In genomic region chr4:49553380-49553779, GRCm38 (mm10) we compare ENCODE assay signal across 26 mouse cellular contexts. TPM values are rescaled to one million over a fixed set of nuclear protein-coding genes. Genes with fewer than 3 reads are reported as not detected.
DNase-seq lines count a peak whose midpoint lies in the region; ATAC-seq and TF ChIP-seq lines count a peak whose summit lies in the region.
"Had no signal": no experiment of that assay in that cellular context is flagged by ENCODE, and none has a peak within 500 bp of the region (broad histone marks: within the 10 kb centered on the region; RNA-seq: fewer than 3 reads in every experiment).

No protein-coding gene starts in this region.

- no peak for TF ChIP-seq CTCF in liver, adult 2 months (IDR thresholded peaks at IDR 0.05; ENCODE audit: low read depth, low read length)

- H3K36me3 ChIP-seq in liver, adult 2 months (ENCODE audit: control insufficient read depth, insufficient read depth, low read length): no peaks in the 10 kb centered on the region
- no peaks in the 10 kb centered on the region for H3K36me3 ChIP-seq in kidney, embryonic 16.5 days (ENCODE audit: insufficient read depth, low read length)
- no peaks in the 10 kb centered on the region for H3K36me3 ChIP-seq in liver, embryonic 13.5 days
- no peaks in the 10 kb centered on the region for H3K36me3 ChIP-seq in forebrain, embryonic 10.5 days (replicated peaks)
- H3K36me3 ChIP-seq: embryonic facial prominence, embryonic 15.5 days; heart, embryonic 15.5 days; hindbrain, embryonic 15.5 days; midbrain, embryonic 15.5 days had no signal

- no peaks in the 10 kb centered on the region for H3K27me3 ChIP-seq in liver, adult 2 months (ENCODE audit: control insufficient read depth, insufficient read depth, low read length)
- H3K27me3 ChIP-seq in kidney, embryonic 16.5 days (ENCODE audit: insufficient read depth, low read length): no peaks in the 10 kb centered on the region
- H3K27me3 ChIP-seq in liver, embryonic 13.5 days: no peaks in the 10 kb centered on the region
- no peaks in the 10 kb centered on the region for H3K27me3 ChIP-seq in forebrain, embryonic 10.5 days (ENCODE audit: poor library complexity, severe bottlenecking)
- H3K27me3 ChIP-seq: CH12.LX; embryonic facial prominence, embryonic 15.5 days; heart, embryonic 15.5 days; hindbrain, embryonic 15.5 days; midbrain, embryonic 15.5 days had no signal

- H3K79me2 ChIP-seq in liver, adult 2 months (ENCODE audit: control insufficient read depth, insufficient read depth, low read length): no peaks in the 10 kb centered on the region

- H3K4me2 ChIP-seq in kidney, embryonic 16.5 days (replicated peaks; ENCODE audit: low read depth, low read length): no peak overlapping the region
- no peak overlapping the region for H3K4me2 ChIP-seq in liver, embryonic 13.5 days
- H3K4me2 ChIP-seq: embryonic facial prominence, embryonic 15.5 days; heart, embryonic 15.5 days; hindbrain, embryonic 15.5 days; lung, embryonic 14.5 days; midbrain, embryonic 15.5 days had no signal

- no peaks in the 10 kb centered on the region for H3K9me3 ChIP-seq in kidney, embryonic 16.5 days (ENCODE audit: low read length)
- no peaks in the 10 kb centered on the region for H3K9me3 ChIP-seq in liver, embryonic 13.5 days (replicated peaks)
- no peaks in the 10 kb centered on the region for H3K9me3 ChIP-seq in forebrain, embryonic 10.5 days
- H3K9me3 ChIP-seq: embryonic facial prominence, embryonic 15.5 days; heart, embryonic 15.5 days; hindbrain, embryonic 15.5 days; midbrain, embryonic 15.5 days had no signal

- WGBS in liver, adult 2 months: 21% methylated on average over 5 of the region's 5 CpGs
- WGBS in kidney, embryonic 16.5 days: 43% methylated on average over 5 of the region's 5 CpGs
- 57% methylated on average over 5 of the region's 5 CpGs for WGBS in liver, embryonic 13.5 days (ENCODE audit: insufficient replicate concordance)
- 90% methylated on average over 5 of the region's 5 CpGs for WGBS in forebrain, embryonic 10.5 days

- DNase-seq in liver, adult 2 months (ENCODE audit: extremely low read depth, low read depth, low spot score): peak; percentile 90
- no peak for DNase-seq in liver
- DNase-seq in liver, embryonic 13.5 days: no peak
- no peak for DNase-seq in urinary bladder, adult 2 months (ENCODE audit: low spot score)
- DNase-seq in forebrain, embryonic 10.5 days (ENCODE audit: extremely low spot score, low spot score): no peak
- no peak for DNase-seq in embryo, embryonic 9.5 days (ENCODE audit: extremely low spot score)
- DNase-seq: adrenal gland, postnatal 25 days; cerebellum, adult 11 months; cerebellum, postnatal 14 days; embryo, embryonic 11 days; forebrain, postnatal 0 days; gastrocnemius, adult 2 months; heart, adult 18-20 months; heart, postnatal 4 days; lung, embryonic 14.5 days; lung, postnatal 36 days had no signal

- H3K9ac ChIP-seq in liver, adult 2 months (ENCODE audit: low read depth, low read length): no peak overlapping the region
- H3K9ac ChIP-seq in kidney, embryonic 16.5 days (replicated peaks; ENCODE audit: low read length): no peak overlapping the region
- H3K9ac ChIP-seq in liver, embryonic 13.5 days: no peak overlapping the region
- H3K9ac ChIP-seq: embryonic facial prominence, embryonic 15.5 days; forebrain, postnatal 0 days; heart, embryonic 15.5 days; hindbrain, embryonic 15.5 days; lung, embryonic 14.5 days; midbrain, embryonic 15.5 days had no signal

- ATAC-seq in kidney, embryonic 16.5 days (ENCODE audit: low FRiP score, low TSS enrichment): peak; percentile 96
- ATAC-seq in liver, embryonic 13.5 days (ENCODE audit: low read depth): peak; percentile 53; the same call in 1 of the 2 replicates
- ATAC-seq: forebrain, postnatal 0 days; midbrain, embryonic 15.5 days had no signal

- peak overlapping the region; percentile 64 for H3K27ac ChIP-seq in liver, adult 2 months (replicated peaks; ENCODE audit: insufficient read depth, low read depth, low read length)
- H3K27ac ChIP-seq in kidney, embryonic 16.5 days (ENCODE audit: low read length): no peak overlapping the region
- no peak overlapping the region; the same call in 1 of the 2 replicates for H3K27ac ChIP-seq in liver, embryonic 13.5 days
- no peak overlapping the region for H3K27ac ChIP-seq in forebrain, embryonic 10.5 days
- H3K27ac ChIP-seq: embryonic facial prominence, embryonic 15.5 days; gastrocnemius, adult 2 months; heart, embryonic 15.5 days; hindbrain, embryonic 15.5 days; midbrain, embryonic 15.5 days; stomach, postnatal 0 days had no signal

- no peak for TF ChIP-seq POLR2A in liver, adult 2 months (IDR thresholded peaks at IDR 0.05; ENCODE audit: extremely low read depth, insufficient read depth, low read length)

- no peak overlapping the region for H3K4me3 ChIP-seq in liver, adult 2 months (ENCODE audit: insufficient read depth, low read depth, low read length)
- H3K4me3 ChIP-seq in kidney, embryonic 16.5 days (ENCODE audit: low read length): no peak overlapping the region
- H3K4me3 ChIP-seq in liver, embryonic 13.5 days (replicated peaks): no peak overlapping the region
- H3K4me3 ChIP-seq in forebrain, embryonic 10.5 days: no peak overlapping the region
- H3K4me3 ChIP-seq: embryonic facial prominence, embryonic 15.5 days; gastrocnemius, adult 2 months; heart, embryonic 15.5 days; hindbrain, embryonic 15.5 days; midbrain, embryonic 15.5 days had no signal

- peaks cover 29% of the 10 kb centered on the region for H3K4me1 ChIP-seq in liver, adult 2 months (ENCODE audit: control insufficient read depth, insufficient read depth, low read length)
- H3K4me1 ChIP-seq in kidney, embryonic 16.5 days (ENCODE audit: insufficient read depth, low read length): no peaks in the 10 kb centered on the region
- no peaks in the 10 kb centered on the region for H3K4me1 ChIP-seq in liver, embryonic 13.5 days (replicated peaks)
- H3K4me1 ChIP-seq in forebrain, embryonic 10.5 days: no peaks in the 10 kb centered on the region
- H3K4me1 ChIP-seq: embryonic facial prominence, embryonic 15.5 days; heart, embryonic 15.5 days; hindbrain, embryonic 15.5 days; midbrain, embryonic 15.5 days had no signal

RNA-seq across cellular contexts. Expression of gene Aldob, which starts 4.0 kb away (rescaled TPM):
- 3,873 and 3,924 TPM in 2 replicates for total RNA-seq in liver, adult 2 months (2014; rRNA removed)
- 2,627 and 3,122 TPM in 2 replicates for polyA plus RNA-seq in liver, adult 2 months (2012; rRNA removed)
- 421 and 493 TPM in 2 replicates for polyA plus RNA-seq in kidney, embryonic 16.5 days (2015; fragmentation: Nextera tagmentation; extraction: Ambion mirVana)
- polyA plus RNA-seq in liver, embryonic 13.5 days (2015; fragmentation: Nextera tagmentation; extraction: Ambion mirVana): 143 and 163 TPM in 2 replicates
- 0.19 and 0.33 TPM in 2 replicates for polyA plus RNA-seq in urinary bladder, adult 2 months (2012; rRNA removed)
- not detected in 2 replicates for polyA plus RNA-seq in forebrain, embryonic 10.5 days (2016; fragmentation: Nextera tagmentation; extraction: Ambion mirVana)
- total RNA-seq: adrenal gland, postnatal 25 days; CH12.LX; gastrocnemius, adult 2 months; megakaryocyte-erythroid progenitor cell, adult 5-6 weeks; MEL; neutrophil, adult 5-6 weeks had no signal
- polyA plus RNA-seq: lung, embryonic 14.5 days had no signal

RNA-seq across cellular contexts. Expression of gene Zfp189, which starts 32.4 kb away (rescaled TPM):
- total RNA-seq in liver, adult 2 months (2014; rRNA removed): 5.2 and 6.4 TPM in 2 replicates
- 1.1 and 1.5 TPM in 2 replicates for polyA plus RNA-seq in liver, adult 2 months (2012; rRNA removed)
- polyA plus RNA-seq in kidney, embryonic 16.5 days (2015; fragmentation: Nextera tagmentation; extraction: Ambion mirVana): 11.1 and 13.0 TPM in 2 replicates
- 3.0 and 4.2 TPM in 2 replicates for polyA plus RNA-seq in liver, embryonic 13.5 days (2015; fragmentation: Nextera tagmentation; extraction: Ambion mirVana)
- 2.2 and 2.7 TPM in 2 replicates for polyA plus RNA-seq in urinary bladder, adult 2 months (2012; rRNA removed)
- polyA plus RNA-seq in forebrain, embryonic 10.5 days (2016; fragmentation: Nextera tagmentation; extraction: Ambion mirVana): 9.8 and 12.2 TPM in 2 replicates

RNA-seq across cellular contexts. Expression of gene Mrpl50, which starts 32.5 kb away (rescaled TPM):
- total RNA-seq in liver, adult 2 months (2014; rRNA removed): 30.1 and 32.2 TPM in 2 replicates
- 4.9 and 7.2 TPM in 2 replicates for polyA plus RNA-seq in liver, adult 2 months (2012; rRNA removed)
- 91.4 and 95.7 TPM in 2 replicates for polyA plus RNA-seq in kidney, embryonic 16.5 days (2015; fragmentation: Nextera tagmentation; extraction: Ambion mirVana)
- polyA plus RNA-seq in liver, embryonic 13.5 days (2015; fragmentation: Nextera tagmentation; extraction: Ambion mirVana): 57.8 and 74.2 TPM in 2 replicates
- 12.1 and 14.4 TPM in 2 replicates for polyA plus RNA-seq in urinary bladder, adult 2 months (2012; rRNA removed)
- 87.7 and 89.3 TPM in 2 replicates for polyA plus RNA-seq in forebrain, embryonic 10.5 days (2016; fragmentation: Nextera tagmentation; extraction: Ambion mirVana)

RNA-seq across cellular contexts. Expression of gene Tmem246, which starts 44.3 kb away (rescaled TPM):
- total RNA-seq in liver, adult 2 months (2014; rRNA removed): 0.27 and 0.46 TPM in 2 replicates
- 0.51 and 0.59 TPM in 2 replicates for polyA plus RNA-seq in liver, adult 2 months (2012; rRNA removed)
- polyA plus RNA-seq in kidney, embryonic 16.5 days (2015; fragmentation: Nextera tagmentation; extraction: Ambion mirVana): 26.0 and 26.6 TPM in 2 replicates
- polyA plus RNA-seq in liver, embryonic 13.5 days (2015; fragmentation: Nextera tagmentation; extraction: Ambion mirVana): 9.9 and 10.9 TPM in 2 replicates
- 55.7 and 56.8 TPM in 2 replicates for polyA plus RNA-seq in urinary bladder, adult 2 months (2012; rRNA removed)
- 14.6 TPM in 2 replicates for polyA plus RNA-seq in forebrain, embryonic 10.5 days (2016; fragmentation: Nextera tagmentation; extraction: Ambion mirVana)
- total RNA-seq: neutrophil, adult 5-6 weeks had no signal

RNA-seq across cellular contexts. Expression of gene Baat, which starts 47.0 kb away (rescaled TPM):
- 245 and 304 TPM in 2 replicates for total RNA-seq in liver, adult 2 months (2014; rRNA removed)
- 73.9 and 76.0 TPM in 2 replicates for polyA plus RNA-seq in liver, adult 2 months (2012; rRNA removed)
- polyA plus RNA-seq in kidney, embryonic 16.5 days (2015; fragmentation: Nextera tagmentation; extraction: Ambion mirVana): 0.12 and 0.22 TPM in 2 replicates
- polyA plus RNA-seq in liver, embryonic 13.5 days (2015; fragmentation: Nextera tagmentation; extraction: Ambion mirVana): 0.32 and 0.43 TPM in 2 replicates
- polyA plus RNA-seq in urinary bladder, adult 2 months (2012; rRNA removed): not detected in 2 replicates
- 0.24 and 0.36 TPM in 2 replicates for polyA plus RNA-seq in forebrain, embryonic 10.5 days (2016; fragmentation: Nextera tagmentation; extraction: Ambion mirVana)
- total RNA-seq: forebrain, postnatal 0 days; heart, adult 18-20 months; megakaryocyte-erythroid progenitor cell, adult 5-6 weeks; MEL; neutrophil, adult 5-6 weeks had no signal
- polyA plus RNA-seq: embryonic facial prominence, embryonic 15.5 days; heart, embryonic 15.5 days; hindbrain, embryonic 15.5 days; lung, embryonic 14.5 days; midbrain, embryonic 15.5 days; stomach, postnatal 0 days had no signal

Comparison
In these comparisons a context has a peak if more than half of its experiments do, and no peak if none do; other contexts are left out.
1. RNA of gene Aldob, which starts 4.0 kb away (polyA plus RNA-seq): 2,627 to 3,122 TPM in liver, adult 2 months, 421 to 493 TPM in kidney, embryonic 16.5 days and 143 to 163 TPM in liver, embryonic 13.5 days; 0.19 to 0.33 TPM in urinary bladder, adult 2 months and not detected in forebrain, embryonic 10.5 days; every median in the first group is over 100 times any median in the second.